Mouse (Mus musculus) embryonic fibroblast, embryonic 13.5 days (primary cell): ENCODE data around the gene Pkd1l1. TPM values are rescaled to one million over a fixed set of nuclear protein-coding genes. Genes with fewer than 3 reads are reported as not detected.

Experiments
- H3K27ac ChIP-seq: 2 replicates; pipeline ENCODE4 v1.5.1; 2012; ENCODE audit warnings: low read length, control low read depth, inconsistent platforms; ENCODE audit not compliant: insufficient read depth
- H3K4me1 ChIP-seq: 2 replicates; pipeline ENCODE4 v1.6.1; 2011; ENCODE audit warnings: low read length; ENCODE audit not compliant: control insufficient read depth, insufficient read depth
- H3K4me3 ChIP-seq: 2 replicates; pipeline ENCODE4 v1.5.1; 2011; ENCODE audit warnings: mild to moderate bottlenecking, control low read depth, low read length; ENCODE audit not compliant: insufficient read depth
- CTCF ChIP-seq: IDR thresholded peaks from 2 replicates; pipeline ENCODE4 v1.5.1; 2011; ENCODE audit warnings: mild to moderate bottlenecking, control low read depth, low read length, moderate library complexity, borderline replicate concordance; ENCODE audit not compliant: insufficient read depth
- POLR2A ChIP-seq: IDR thresholded peaks from 2 replicates; pipeline ENCODE4 v1.6.1; 2011; ENCODE audit warnings: low read depth, mild to moderate bottlenecking, control low read depth, low read length, moderate library complexity
- polyA plus RNA-seq: library from polyadenylated mRNA; stranded (reverse); fragments of >200 nt; gene quantifications from 2 replicates; pipeline ENCODE4 v1.2.4, GENCODE M21; 2011; ENCODE audit warnings: low read depth; ENCODE audit not compliant: missing spikeins, insufficient read length

Pkd1l1 gene
- polyA plus RNA-seq, 1 experiment: not detected

DNA sequence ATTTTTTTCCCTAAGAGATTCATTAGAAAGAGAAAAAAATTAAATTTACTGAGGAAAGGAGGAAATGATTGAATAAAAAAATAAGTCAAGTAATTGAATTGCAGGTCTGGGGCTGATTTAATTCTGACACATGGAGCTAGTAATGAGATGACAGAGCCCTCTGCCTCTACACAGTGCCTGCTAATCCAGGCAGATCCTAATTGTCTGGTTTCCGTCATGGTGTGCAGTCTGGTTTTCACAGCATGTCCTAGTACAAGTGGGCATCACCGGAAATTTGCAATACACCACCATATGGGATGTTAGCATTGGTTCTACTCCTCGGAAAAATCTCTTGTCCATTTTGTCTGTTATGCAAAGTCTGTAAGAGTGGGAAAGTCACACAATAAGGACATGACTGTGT is 168.9 kb downstream of the Pkd1l1 start:
- Histone ChIP-seq H3K27ac (no peak overlapping the region), H3K4me3 (no peak overlapping the region), H3K4me1 (no peaks in the 10 kb centered on the region)
- TF ChIP-seq POLR2A (no peak), CTCF (no peak)

GRCm38 (mm10) chr11:8797486-8797885 is 175.6 kb downstream of the Pkd1l1 start:
- no peak overlapping the region for H3K4me3 ChIP-seq
- H3K4me1 ChIP-seq: peaks cover 15% of the 10 kb centered on the region
- no peak for TF ChIP-seq CTCF
- TF ChIP-seq POLR2A: no peak
- no peak overlapping the region for H3K27ac ChIP-seq

GRCm38 (mm10) chr11:8795031-8795430 is 178.0 kb downstream of the Pkd1l1 start:
- Histone ChIP-seq H3K27ac (no peak overlapping the region), H3K4me1 (peaks cover 19% of the 10 kb centered on the region), H3K4me3 (no peak overlapping the region)
- no peak for TF ChIP-seq CTCF
- TF ChIP-seq POLR2A: no peak

GRCm38 (mm10) chr11:8792146-8792545 is 180.9 kb downstream of the Pkd1l1 start:
- peaks cover 16% of the 10 kb centered on the region for H3K4me1 ChIP-seq
- TF ChIP-seq POLR2A (no peak), CTCF (no peak)
- no peak overlapping the region for H3K4me3 ChIP-seq
- H3K27ac ChIP-seq: no peak overlapping the region

DNA sequence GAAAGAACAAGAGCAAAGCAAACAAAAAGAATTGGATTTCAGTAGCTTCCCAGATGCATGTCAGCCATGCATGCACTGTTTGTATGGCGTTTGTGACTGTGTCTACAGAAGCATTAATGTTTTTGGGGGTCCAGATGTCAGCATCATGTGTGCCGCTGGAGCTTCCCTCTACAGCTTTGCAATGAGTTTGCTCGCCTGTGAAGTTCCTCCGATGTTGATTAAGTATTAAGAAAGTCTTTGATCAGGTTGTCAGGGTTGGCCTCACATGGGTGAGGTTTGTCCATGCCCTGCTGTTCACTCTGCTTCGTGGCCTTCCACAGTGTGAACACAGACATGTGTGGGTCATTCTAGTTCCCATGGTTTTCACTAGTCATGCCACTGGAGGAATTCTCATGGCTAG is 183.9 kb downstream of the Pkd1l1 start:
- TF ChIP-seq CTCF: no peak
- TF ChIP-seq POLR2A: no peak

GRCm38 (mm10) chr11:8787604-8788003 is 185.5 kb downstream of the Pkd1l1 start:
- H3K4me3 ChIP-seq: no peak overlapping the region
- no peak overlapping the region for H3K27ac ChIP-seq
- TF ChIP-seq CTCF: no peak
- no peak for TF ChIP-seq POLR2A
- peaks cover 6% of the 10 kb centered on the region; the same call in 1 of the 2 replicates for H3K4me1 ChIP-seq

More for the DNA sequence above, 183.9 kb downstream of the Pkd1l1 start:
- H3K4me1 ChIP-seq: peaks cover 6% of the 10 kb centered on the region; the same call in 1 of the 2 replicates
- H3K4me3 ChIP-seq: no peak overlapping the region
- no peak overlapping the region for H3K27ac ChIP-seq

DNA sequence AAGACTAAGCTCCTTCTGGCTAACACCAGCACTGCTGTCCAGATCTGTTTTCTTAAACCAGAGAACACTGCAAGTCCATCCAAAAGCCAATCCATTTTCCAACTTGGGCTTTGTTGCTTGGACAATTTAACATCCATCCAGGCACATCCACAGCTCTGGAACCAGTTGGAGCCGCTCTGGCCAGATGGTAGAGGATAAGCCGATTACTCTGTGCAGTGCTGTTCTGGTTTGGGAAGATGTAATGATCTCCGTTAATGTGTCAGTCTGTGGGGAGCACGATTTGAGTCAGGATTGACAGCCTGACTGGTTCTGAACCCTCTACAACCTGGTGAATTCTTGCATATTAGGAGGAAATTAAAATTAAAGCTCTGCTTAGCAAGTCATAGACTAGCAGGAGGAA is 188.7 kb downstream of the Pkd1l1 start:
- H3K4me1 ChIP-seq: peaks cover 8% of the 10 kb centered on the region; the same call in 1 of the 2 replicates
- H3K4me3 ChIP-seq: no peak overlapping the region
- H3K27ac ChIP-seq: no peak overlapping the region
- TF ChIP-seq POLR2A (no peak), CTCF (no peak)

DNA sequence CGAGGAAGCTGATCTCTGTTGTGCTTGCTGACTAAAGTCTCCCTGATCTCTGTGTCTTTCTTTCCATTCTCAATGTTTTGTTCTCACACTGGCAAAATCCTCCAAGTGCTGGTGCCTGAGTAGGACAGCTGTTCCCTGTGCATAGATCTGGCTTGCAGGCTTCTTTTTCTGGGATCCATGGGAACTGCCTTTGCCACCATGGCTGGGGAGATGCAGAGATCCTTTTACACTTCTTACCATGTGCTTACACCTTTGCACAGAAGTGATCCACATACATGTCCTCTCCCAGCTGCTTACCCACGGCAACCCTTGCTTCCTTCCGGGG is 191.0 kb downstream of the Pkd1l1 start:
- H3K4me3 ChIP-seq: no peak overlapping the region
- H3K27ac ChIP-seq: peak overlapping the region; percentile 14; the same call in 1 of the 2 replicates
- no peak for TF ChIP-seq POLR2A
- no peak for TF ChIP-seq CTCF

GRCm38 (mm10) chr11:8781308-8782140 is 191.5 kb downstream of the Pkd1l1 start:
- TF ChIP-seq POLR2A (no peak), CTCF (no peak)
- H3K4me1 ChIP-seq: peaks cover 8% of the 10 kb centered on the region; the same call in 1 of the 2 replicates
- no peak overlapping the region for H3K4me3 ChIP-seq
- peak overlapping the region; percentile 14 for H3K27ac ChIP-seq

More for the DNA sequence above, 191.0 kb downstream of the Pkd1l1 start:
- H3K4me1 ChIP-seq: peaks cover 8% of the 10 kb centered on the region; the same call in 1 of the 2 replicates

DNA sequence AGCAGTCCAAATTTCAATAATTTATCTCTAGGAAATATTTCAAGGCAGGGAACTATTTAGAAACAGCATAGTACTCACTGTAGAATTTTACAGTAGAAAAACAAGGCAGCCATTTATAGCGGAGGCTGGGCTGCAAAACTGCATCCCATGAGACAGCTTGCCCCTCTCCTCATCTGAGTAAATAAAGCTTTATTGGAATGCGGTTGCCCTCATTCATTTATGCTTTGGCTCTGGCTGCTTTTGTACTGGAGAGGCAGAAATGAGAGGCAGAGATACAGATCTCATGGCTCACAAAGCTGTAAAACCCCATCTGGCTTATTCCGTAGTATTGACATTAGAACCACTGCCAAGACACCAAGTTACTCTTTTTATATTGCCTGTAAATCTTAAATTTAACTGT is 193.6 kb downstream of the Pkd1l1 start:
- H3K4me1 ChIP-seq: peaks cover 8% of the 10 kb centered on the region; the same call in 1 of the 2 replicates
- H3K27ac ChIP-seq: no peak overlapping the region
- TF ChIP-seq POLR2A (no peak), CTCF (no peak)
- H3K4me3 ChIP-seq: no peak overlapping the region

Other genes starting within 250 kb of the Pkd1l1 start
- gene Hus1, start 37.9 kb upstream of the Pkd1l1 start, polyA plus RNA-seq: 8.8 and 15.4 TPM in 2 replicates
- not detected in 2 replicates for gene Gm11992, start 75.3 kb upstream of the Pkd1l1 start, polyA plus RNA-seq
- not detected in 2 replicates for gene Sun3, start 75.7 kb upstream of the Pkd1l1 start, polyA plus RNA-seq
- gene Upp1, start 144.8 kb upstream of the Pkd1l1 start, polyA plus RNA-seq: 0.84 and 1.1 TPM in 2 replicates
- gene Abca13, start 218.7 kb upstream of the Pkd1l1 start, polyA plus RNA-seq: not detected in 2 replicates